Mouse (Mus musculus) stomach, postnatal 0 days (tissue): ENCODE results near the gene Slc16a5. TPM values are rescaled to one million over a fixed set of nuclear protein-coding genes. Genes with fewer than 3 reads are reported as not detected.
"Not testable (repeated sequence)": the region's sequence is repeated elsewhere in the genome, so short reads cannot be mapped to it uniquely, and the experiment has no call there.

ENCODE experiments used
- ATAC-seq: fragments of 200-750 bp; cut with Nextera tagmentation; 2 replicates; pipeline ENCODE4 v1.8.0; 2017; ENCODE audit not compliant: low FRiP score, low TSS enrichment
- DNase-seq: peaks from one replicate; pipeline ENCODE4 v3.0.0-alpha.2; 2016; ENCODE audit warnings: low spot score
- H3K27ac ChIP-seq: fragments of 300-500 bp; sonication (generic); replicated peaks from 2 replicates; pipeline ENCODE4 v1.5.1; 2014; ENCODE audit warnings: mild to moderate bottlenecking, control low read depth
- H3K27me3 ChIP-seq: fragments of 300-500 bp; sonication (generic); 2 replicates; pipeline ENCODE4 v1.6.1; 2014; ENCODE audit warnings: low read length; ENCODE audit not compliant: control insufficient read depth, insufficient read depth
- H3K36me3 ChIP-seq: fragments of 300-500 bp; sonication (generic); 2 replicates; pipeline ENCODE4 v1.6.1; 2014; ENCODE audit warnings: low read length, mixed read lengths; ENCODE audit not compliant: control insufficient read depth, insufficient read depth
- H3K4me1 ChIP-seq: fragments of 300-500 bp; sonication (generic); replicated peaks from 2 replicates; pipeline ENCODE4 v1.6.1; 2014; ENCODE audit warnings: antibody characterized with exemption; ENCODE audit not compliant: control insufficient read depth, insufficient read depth
- H3K4me2 ChIP-seq: fragments of 300-500 bp; sonication (generic); replicated peaks from 2 replicates; pipeline ENCODE4 v1.6.1; 2014; ENCODE audit warnings: low read depth, mild to moderate bottlenecking, control low read depth, moderate library complexity
- H3K4me3 ChIP-seq: fragments of 300-500 bp; sonication (generic); 2 replicates; pipeline ENCODE4 v1.5.1; 2014; ENCODE audit warnings: low read depth, low read length, control low read depth
- H3K9ac ChIP-seq: fragments of 300-500 bp; sonication (generic); 2 replicates; pipeline ENCODE4 v1.6.1; 2014; ENCODE audit warnings: mild to moderate bottlenecking, low read length, control low read depth, mixed read lengths
- H3K9me3 ChIP-seq: fragments of 300-500 bp; sonication (generic); 2 replicates; pipeline ENCODE4 v1.6.1; 2016; ENCODE audit warnings: low read length; ENCODE audit not compliant: control insufficient read depth
- CTCF ChIP-seq: IDR thresholded peaks from 2 replicates; pipeline ENCODE4 v1.5.1; 2016; ENCODE audit warnings: antibody characterized with exemption, low read depth, mild to moderate bottlenecking, moderate library complexity
- EP300 ChIP-seq: optimal IDR thresholded peaks from 2 replicates; pipeline ENCODE3; 2016; ENCODE audit warnings: antibody characterized with exemption
- WGBS: fragments of 180-500 bp; shearing (Covaris S2); extraction: QIAGEN DNeasy Blood & Tissue Kit; methylation state at CpG from one replicate; pipeline ENCODE4 v1.1.7; 2014; 5-methylcytosine and 5-hydroxymethylcytosine counted together
- polyA plus RNA-seq: library from polyadenylated mRNA; unstranded; fragments of >200 nt; fragmentation: Nextera tagmentation; extraction: Ambion mirVana; gene quantifications from 2 replicates; pipeline ENCODE4 v1.2.1, GENCODE M21; 2015

Slc16a5 gene
- polyA plus RNA-seq, 1 experiment from 2014 or later: 14.4 TPM

DNA sequence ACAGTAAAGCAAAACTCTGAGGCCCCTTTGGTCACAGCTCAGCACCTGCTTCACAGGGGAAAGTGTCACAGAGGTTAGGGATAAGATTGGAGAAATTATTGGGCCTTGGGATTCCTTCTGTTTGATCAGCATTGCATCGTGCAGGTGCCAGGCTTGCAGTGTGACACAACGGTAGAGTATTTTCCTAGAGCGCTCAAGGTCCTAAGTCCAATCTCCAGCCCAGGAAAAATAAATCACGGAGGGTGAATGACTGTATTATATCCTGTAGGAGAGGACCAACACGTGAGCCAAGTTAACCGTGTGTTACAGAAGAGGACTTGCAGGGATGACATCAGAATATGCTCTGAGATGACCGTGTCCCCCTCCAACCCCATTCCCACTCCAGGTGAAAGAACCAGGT, 12.1 kb upstream of the Slc16a5 start:
- H3K4me1 ChIP-seq: no peaks in the 10 kb centered on the region
- TF ChIP-seq EP300 (no peak), CTCF (no peak)
- peak; percentile 62 for DNase-seq
- no peak overlapping the region; the same call in 1 of the 2 replicates for H3K27ac ChIP-seq
- H3K36me3 ChIP-seq: no peaks in the 10 kb centered on the region
- ATAC-seq: peak; percentile 89
- no peaks in the 10 kb centered on the region for H3K27me3 ChIP-seq
- WGBS: 55% methylated on average over 7 of the region's 7 CpGs
- H3K9ac ChIP-seq: no peak overlapping the region
- no peaks in the 10 kb centered on the region for H3K9me3 ChIP-seq
- H3K4me3 ChIP-seq: no peak overlapping the region
- no peak overlapping the region for H3K4me2 ChIP-seq

DNA sequence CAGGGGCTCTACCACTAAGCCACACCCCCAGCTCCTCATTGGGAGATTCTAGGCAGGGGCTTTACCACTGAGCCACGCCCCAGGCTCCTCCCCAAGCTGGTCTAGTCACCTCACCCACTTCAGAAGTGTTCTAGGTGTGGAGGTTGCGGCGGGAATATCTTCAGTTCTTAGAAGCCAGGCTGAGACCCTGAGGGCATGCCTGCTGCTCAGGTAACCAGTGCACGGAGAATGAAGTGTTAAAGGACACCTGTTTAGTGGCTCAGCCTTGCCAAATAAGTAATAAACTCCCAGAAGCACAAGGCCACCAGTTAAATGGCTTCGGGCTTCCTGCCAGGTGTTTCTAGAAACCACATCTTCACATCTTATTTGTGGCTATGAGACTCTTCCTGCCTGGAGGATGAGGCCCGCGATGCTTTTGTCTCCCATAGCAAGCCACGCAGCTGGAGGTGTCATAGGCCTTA, 10.5 kb upstream of the Slc16a5 start:
- Histone ChIP-seq H3K4me2 (no peak overlapping the region), H3K4me3 (no peak overlapping the region), H3K27ac (no peak overlapping the region), H3K27me3 (no peaks in the 10 kb centered on the region), H3K9me3 (no peaks in the 10 kb centered on the region), H3K36me3 (no peaks in the 10 kb centered on the region), H3K9ac (no peak overlapping the region), H3K4me1 (no peaks in the 10 kb centered on the region)
- WGBS: 82% methylated on average over 8 of the region's 8 CpGs
- ATAC-seq: no peak
- DNase-seq: no peak
- TF ChIP-seq CTCF: no peak
- TF ChIP-seq EP300: no peak

DNA sequence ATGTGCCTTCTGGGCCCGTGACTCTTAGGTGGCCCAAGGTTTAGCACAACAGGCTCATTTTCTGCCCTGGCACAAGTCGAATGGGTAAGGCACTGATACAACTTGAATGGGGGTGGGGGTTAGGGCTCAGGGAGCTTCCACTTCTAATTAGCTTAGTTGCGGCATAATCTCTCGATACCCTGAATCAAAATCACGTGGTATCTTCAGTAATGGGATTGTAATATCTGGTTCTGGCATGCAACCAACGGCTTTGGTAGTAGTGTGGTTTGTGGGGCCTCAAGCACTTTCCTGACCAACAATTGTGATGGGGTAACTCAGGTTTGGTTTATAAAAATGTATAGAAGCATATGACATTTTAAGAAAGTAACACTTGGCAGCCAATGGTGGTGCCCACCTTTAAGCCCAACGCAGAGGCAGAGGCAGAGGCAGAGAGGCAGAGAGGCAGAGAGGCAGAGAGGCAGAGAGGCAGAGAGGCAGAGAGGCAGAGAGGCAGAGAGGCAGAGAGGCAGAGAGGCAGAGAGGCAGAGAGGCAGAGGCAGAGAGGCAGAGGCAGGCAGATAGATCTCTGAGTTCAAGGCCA, 9.9 kb upstream of the Slc16a5 start:
- Histone ChIP-seq H3K4me2 (no peak overlapping the region), H3K36me3 (no peaks in the 10 kb centered on the region), H3K9me3 (no peaks in the 10 kb centered on the region), H3K4me1 (no peaks in the 10 kb centered on the region), H3K9ac (no peak overlapping the region), H3K27ac (no peak overlapping the region), H3K4me3 (no peak overlapping the region), H3K27me3 (no peaks in the 10 kb centered on the region)
- ATAC-seq: no peak
- DNase-seq: no peak
- WGBS: 87% methylated on average over 7 of the region's 7 CpGs
- no peak for TF ChIP-seq EP300
- TF ChIP-seq CTCF: no peak

DNA sequence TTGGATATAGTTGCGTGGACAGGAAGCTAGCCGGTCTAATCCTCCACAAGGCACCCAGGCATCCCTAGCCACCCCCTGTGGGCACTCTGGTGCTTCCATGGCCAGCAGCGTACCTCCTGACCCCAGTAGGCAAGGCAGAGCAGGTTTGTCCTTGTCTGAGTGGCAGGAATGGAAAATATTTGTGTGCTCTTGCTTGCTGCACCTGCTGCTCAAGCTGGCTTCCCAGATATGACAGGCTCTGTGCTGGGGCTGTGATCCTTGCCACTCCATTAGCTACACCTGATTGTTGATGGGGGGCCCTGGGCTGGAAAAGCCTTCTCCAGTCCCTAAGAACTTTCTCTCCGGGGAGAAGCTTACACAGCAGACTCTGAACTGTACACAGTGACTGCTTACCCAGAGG, 9.0 kb upstream of the Slc16a5 start:
- H3K27me3 ChIP-seq: no peaks in the 10 kb centered on the region
- 50% methylated on average over 4 of the region's 4 CpGs for WGBS
- no peak for ATAC-seq

DNA sequence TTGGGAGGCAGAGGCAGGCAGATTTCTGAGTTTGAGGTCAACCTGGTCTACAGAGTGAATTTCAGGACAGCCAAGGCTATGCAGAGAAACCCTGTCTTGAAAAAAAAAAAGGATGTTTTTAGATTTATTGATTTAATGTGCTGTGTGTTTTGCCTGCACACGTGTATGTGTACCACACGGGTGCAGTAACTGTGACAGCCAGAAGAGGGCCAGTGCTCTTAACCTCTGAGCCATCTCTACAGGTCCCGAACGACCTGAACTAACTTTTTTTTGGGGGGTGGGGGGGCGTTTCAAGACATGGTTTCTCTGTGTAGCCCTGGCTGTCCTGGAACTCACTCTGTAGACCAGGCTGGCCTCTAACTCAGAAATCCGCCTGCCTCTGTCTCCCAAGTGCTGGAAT, 7.5 kb upstream of the Slc16a5 start:
- H3K4me1 ChIP-seq, DNase-seq, H3K9me3 ChIP-seq, H3K27ac ChIP-seq, H3K36me3 ChIP-seq, H3K27me3 ChIP-seq, ATAC-seq, H3K4me3 ChIP-seq, H3K4me2 ChIP-seq, H3K9ac ChIP-seq: not testable (repeated sequence)
- TF ChIP-seq CTCF: 0 out of 2 replicates have a peak, but pooled peaks have one; percentile 7
- WGBS: 88% methylated on average over 6 of the region's 6 CpGs

More for the DNA sequence above, 9.0 kb upstream of the Slc16a5 start:
- TF ChIP-seq CTCF: no peak
- TF ChIP-seq EP300: no peak
- Histone ChIP-seq H3K36me3 (no peaks in the 10 kb centered on the region), H3K4me2 (no peak overlapping the region), H3K9me3 (no peaks in the 10 kb centered on the region), H3K4me1 (no peaks in the 10 kb centered on the region), H3K27ac (peak overlapping the region; percentile 30; the same call in 1 of the 2 replicates), H3K9ac (no peak overlapping the region), H3K4me3 (no peak overlapping the region)
- DNase-seq: no peak

DNA sequence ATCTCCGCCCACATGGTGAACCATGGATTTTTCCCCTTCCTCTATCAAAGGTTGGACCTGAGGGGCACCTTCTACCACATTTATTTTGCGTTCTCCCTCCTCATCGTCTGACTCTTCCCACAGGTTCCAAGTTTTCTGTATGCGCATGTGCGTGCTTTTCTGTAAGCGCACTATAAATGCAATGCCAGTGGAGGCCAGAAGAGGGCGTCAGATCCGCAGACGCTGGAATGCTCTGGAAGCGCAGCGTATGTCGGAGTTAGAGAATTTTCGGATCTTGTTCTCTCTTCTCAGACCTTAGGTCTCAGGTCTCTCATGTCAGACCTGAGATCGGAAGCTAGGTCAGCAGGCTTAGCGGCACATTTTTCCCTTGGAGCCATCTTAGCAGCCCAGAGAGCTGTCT, 6.7 kb upstream of the Slc16a5 start:
- WGBS: 88% methylated on average over 15 of the region's 15 CpGs
- H3K27ac ChIP-seq: no peak overlapping the region

More for the DNA sequence above, 6.7 kb upstream of the Slc16a5 start:
- Histone ChIP-seq H3K4me3 (no peak overlapping the region), H3K4me1 (no peaks in the 10 kb centered on the region), H3K4me2 (no peak overlapping the region), H3K36me3 (no peaks in the 10 kb centered on the region), H3K9me3 (no peaks in the 10 kb centered on the region), H3K27me3 (no peaks in the 10 kb centered on the region), H3K9ac (no peak overlapping the region)
- DNase-seq (no peak), ATAC-seq (no peak)
- TF ChIP-seq EP300: no peak
- peak; percentile 41 for TF ChIP-seq CTCF
